Mouse (Mus musculus) olfactory bulb, adult 2 months (tissue): Measurements from ENCODE around the gene Ficd.

Experiments
- CTCF ChIP-seq: fragments of 200-500 bp; IDR thresholded peaks from 2 replicates; pipeline ENCODE4 v1.5.1; 2012; ENCODE audit warnings: low read depth, mild to moderate bottlenecking, low read length, moderate library complexity; ENCODE audit not compliant: insufficient read depth
- POLR2A ChIP-seq: fragments of 200-500 bp; IDR thresholded peaks from 2 replicates; pipeline ENCODE4 v1.6.1; 2012; ENCODE audit warnings: mild to moderate bottlenecking, low read depth, low read length, moderate library complexity; ENCODE audit not compliant: insufficient read depth

- TF ChIP-seq CTCF (peak; percentile 94), POLR2A (no peak)
Observed at GRCm38 (mm10) chr5:113724446-113724845, 11.2 kb upstream of the Ficd start, which contains the start of gene 1700069L16Rik.
